Mouse (Mus musculus) retina, postnatal 7 days (tissue): ENCODE data around the gene Nxpe2.
"Not testable (repeated sequence)": the region's sequence is repeated elsewhere in the genome, so short reads cannot be mapped to it uniquely, and the experiment has no call there.

Experiments used
- DNase-seq: peaks from one replicate; pipeline ENCODE4 v3.0.0-alpha.2; 2012; ENCODE audit warnings: low read depth, low spot score

The Nxpe2 gene

DNA sequence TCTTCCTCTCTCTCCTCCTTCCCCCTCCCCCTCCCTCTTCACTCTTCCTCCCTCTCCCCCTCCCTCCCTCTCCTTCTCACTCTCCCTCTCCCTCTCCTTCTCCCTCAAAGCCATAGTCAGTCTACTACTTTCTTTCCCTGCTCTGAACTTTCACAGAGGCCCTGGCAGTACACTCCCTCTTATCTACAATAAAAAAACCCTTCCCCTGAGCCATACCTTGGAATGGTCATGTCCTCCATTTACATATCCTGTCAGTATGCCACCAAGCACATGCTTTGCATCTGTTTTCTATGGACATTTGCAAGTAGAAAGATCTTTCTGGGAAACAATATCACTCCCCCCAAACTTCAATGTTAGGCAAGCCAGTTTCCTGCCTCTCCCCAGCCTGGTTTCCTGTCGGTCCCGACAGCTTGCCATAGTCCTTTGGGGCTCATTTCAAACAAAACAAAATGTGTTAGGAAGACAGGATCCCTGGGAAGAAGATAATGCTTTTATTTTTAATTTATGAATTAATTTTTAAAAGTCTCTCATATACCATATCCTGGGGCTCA, at the start of gene Nxpe2:
Nxpe2 (minus strand) TSS at position 307 of the 551 bp plus-strand sequence.
- no peak for DNase-seq

DNA sequence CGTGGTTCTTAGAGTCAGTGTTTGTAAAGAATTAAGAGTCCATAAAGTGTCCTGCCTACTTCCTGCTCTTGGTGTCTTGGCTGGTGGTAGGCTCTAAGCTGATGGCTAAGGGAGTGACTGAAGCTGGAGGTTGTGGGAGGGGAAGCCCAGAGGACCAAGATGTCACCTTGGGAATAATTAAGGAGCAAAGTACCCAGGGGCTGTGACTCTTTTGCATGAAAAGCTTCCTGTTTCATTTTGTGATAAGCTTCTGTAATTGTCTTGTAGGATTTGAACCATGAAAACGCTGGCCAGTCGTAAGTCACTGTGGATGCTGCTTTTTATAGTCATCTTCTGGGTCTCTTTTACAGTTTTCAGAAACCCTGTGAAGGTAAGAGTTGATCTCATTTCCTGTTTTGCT, 36.7 kb upstream of the Nxpe2 start:
- DNase-seq = no peak

DNA sequence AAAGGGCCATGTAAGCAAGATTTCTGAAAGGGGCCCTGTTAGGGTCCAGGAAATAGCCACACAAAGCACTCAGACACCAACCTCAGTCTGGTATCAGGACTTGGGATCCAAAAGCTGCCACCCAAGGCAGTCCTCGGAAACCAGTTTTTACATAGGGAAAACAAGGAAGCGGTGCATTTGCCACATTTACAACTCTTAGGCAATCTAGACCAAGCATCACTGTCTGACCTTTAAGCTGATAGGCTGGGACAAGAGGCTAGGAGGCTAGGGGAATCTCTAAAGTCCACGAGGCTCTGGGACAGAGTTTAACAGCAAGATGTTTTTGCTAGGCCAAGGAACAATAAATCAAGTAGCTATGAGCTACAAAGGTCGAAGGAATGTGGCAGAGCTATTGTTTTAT, 35.2 kb upstream of the Nxpe2 start:
- DNase-seq = no peak

DNA sequence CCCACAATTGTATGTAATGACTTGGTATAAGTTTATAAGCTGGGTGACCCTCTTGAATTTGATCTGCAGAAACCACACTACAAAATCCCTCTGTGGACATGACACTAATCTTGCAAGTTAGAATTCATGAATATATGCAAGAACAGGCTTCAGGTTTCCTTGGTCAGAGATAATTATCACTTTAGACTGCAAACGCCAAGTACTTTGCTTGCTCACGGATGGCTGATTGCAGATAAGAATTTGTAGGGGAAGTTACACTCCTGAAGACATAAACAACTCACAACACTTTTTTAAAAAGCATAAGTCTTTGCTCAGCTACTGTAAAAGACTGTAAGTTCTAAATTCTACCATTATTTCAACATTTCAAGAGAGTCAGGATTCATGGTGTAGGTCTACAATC, 21.1 kb upstream of the Nxpe2 start:
- no peak for DNase-seq

DNA sequence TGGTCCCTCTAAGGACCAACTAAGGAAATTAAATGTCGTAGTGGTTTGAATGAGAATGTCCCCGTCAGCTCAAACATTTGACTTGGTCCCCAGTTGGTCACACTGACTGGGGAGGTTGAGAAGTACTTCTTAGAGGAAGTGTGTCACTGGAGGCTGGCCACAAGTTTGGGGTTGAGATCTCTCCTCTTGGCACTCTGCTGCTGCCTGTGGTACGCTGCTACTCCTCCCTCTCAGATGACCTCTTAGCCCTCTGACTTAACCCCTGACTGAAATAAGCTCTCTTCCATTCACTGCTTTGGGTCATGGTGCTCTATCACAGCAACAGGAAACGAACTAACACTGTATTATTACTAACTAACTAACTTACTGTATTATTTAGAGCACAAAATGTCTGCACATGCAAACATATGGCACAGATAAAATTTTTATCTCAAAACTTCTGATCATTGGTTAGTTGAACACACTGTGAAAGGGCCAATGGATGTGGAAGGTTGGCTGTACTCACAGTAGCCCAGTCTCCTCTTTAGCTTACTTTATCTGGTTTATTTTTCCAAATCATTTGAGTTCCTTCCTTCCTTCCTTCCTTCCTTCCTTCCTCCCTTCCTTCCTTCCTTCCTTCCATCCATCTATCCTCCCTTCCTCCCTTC, 20.1 kb upstream of the Nxpe2 start:
- no peak for DNase-seq

DNA sequence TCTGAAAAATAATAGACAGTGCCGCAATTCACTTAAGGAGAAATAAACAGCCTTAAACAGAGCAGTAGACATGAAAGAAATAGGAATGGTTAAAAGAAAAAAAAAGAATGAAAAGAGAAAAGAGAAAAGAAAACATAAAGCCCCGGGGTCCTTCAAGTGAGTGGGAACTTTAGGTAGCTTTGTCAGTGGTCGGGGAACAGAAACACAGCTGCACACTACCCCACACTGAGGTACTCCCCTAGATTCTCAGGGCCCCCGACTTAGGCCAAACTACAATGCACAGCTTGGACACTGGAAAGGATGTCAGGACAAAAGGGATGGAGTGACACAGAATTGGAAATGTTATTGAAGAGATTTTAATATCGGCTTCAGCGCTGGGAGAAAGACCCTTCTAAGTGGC, 9.5 kb upstream of the Nxpe2 start:
- no peak for DNase-seq

DNA sequence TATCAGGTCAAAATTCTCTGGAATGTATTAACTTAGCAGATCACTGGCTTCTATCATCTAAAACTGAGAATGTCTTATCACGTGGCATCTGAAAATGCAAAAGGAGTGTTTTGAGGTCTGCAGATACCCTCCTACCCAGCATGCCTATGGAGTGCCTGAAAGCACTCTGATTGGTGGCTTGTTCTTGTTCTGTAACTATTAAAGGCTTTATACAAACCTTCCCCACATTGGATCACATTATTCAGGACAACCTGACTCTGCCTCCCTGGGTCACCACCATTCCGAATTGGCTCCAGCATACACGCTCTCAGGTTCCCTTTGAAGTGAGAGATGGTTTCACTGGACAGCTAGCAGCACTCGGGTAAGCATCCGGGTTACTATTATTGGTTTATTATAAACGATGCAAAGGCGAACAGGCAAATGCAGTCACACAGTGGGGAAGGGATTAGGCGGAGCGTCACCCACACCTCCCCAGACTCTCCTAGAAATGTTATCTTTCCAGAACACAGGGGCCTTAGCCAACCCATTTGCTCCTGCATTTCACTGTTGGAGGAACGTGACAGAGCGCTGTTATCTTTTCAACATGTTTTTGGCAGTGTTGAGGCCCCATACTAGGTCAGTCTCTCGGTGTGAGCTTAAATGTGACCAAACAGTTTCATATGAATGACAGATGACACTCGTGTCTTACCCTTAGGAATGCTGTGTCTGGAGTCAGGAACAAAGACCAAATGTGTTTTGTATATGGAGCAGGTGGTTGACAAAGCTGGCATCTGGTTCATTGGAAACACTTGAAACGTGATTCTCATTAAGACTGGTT, 8.8 kb upstream of the Nxpe2 start:
- no peak for DNase-seq

DNA sequence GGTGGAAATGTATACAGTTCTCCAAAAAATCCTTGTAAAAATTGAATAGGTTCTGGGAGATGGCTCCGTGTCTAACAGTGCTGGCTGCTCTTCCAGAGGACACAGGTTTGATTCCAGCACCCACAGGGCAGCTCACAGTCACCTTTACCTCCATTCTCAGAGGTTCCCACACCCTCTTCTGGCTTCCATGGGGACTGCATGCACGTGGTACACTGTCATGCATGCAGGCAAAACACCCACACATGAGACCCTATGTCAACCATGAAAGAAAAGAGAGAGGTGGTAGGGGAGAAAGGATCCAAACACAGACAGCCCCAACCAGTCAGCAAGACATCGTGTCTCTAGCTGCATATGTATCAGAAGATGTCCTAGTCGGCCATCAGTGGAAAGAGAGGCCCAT, 7.6 kb upstream of the Nxpe2 start:
- DNase-seq = no peak

DNA sequence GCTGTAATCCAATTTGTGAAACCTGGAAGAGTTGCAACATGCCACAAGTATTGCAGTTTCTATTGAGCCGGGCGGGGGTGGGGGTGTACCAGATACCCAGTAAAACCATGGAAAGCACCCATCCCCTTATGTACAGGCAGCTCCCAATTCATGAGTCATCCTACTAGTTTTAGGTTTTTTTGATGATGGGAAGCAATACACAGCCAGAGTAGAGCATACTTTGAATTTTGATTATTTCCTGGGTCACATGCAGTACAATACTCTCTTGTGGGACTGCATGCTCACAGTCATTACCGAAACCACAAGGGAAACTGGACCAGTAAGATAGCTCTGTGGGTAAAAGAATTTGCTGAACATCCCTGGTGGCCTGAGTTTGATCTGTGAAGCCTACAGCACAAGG, 3.8 kb upstream of the Nxpe2 start:
- DNase-seq = no peak

DNA sequence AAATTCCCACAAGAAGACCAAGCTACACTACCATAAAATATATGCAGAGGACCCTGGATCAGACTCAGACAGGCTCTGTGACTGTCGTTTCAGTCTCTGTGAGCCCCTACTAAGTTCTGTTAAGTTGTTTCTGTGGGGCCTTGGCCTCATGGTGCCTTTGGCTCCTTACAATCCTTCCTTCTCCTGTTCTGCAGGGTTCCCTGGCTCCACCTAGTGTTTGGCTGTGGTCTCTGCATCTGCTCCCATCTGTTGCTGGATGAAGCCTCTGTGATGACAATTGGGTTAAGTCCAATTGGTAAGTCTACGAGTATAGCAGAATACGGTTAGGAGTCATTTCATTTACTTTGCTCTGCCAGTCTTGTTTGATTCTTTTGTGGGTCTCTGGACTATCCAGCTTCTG, 1.5 kb upstream of the Nxpe2 start:
- DNase-seq = peak; percentile 62

DNA sequence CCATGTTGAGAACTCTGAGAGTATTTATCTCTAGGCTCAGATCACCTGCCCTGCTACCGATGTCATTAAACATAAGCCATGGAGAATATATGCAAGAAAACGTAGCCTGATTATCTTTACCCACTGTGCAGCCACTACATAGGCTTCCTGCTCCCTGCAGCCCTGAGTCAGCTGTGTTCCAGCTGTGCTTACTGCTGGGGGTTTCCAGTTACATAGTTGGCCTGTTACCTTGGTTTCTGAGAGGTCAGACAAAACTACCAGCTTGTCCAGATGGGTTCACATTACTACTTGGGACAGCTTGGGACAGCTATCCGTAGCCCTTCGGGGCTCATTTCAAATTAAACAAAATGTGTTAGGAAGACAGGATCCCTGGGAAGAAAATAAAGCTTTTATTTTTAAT, 868 bp upstream of the Nxpe2 start:
- no peak for DNase-seq

DNA sequence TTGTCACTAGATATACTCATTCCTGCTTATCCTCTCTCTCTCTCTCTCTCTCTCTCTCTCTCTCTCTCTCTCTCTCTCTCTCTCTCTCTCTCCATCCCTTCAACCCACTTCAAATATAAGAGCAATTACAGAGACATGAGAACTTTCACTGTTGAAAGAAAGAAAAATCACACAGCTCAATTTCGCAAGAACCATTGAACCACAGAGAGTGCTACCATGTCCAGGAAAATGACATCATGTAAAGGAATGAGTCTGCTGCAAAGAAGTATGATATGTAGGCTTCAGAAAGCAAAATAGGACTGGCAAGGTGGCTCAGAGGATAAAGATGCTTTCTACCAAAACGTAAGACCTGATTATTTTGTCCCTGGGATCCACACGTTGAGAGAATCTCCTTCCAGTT, 7.4 kb downstream of the Nxpe2 start:
- DNase-seq = no peak

DNA sequence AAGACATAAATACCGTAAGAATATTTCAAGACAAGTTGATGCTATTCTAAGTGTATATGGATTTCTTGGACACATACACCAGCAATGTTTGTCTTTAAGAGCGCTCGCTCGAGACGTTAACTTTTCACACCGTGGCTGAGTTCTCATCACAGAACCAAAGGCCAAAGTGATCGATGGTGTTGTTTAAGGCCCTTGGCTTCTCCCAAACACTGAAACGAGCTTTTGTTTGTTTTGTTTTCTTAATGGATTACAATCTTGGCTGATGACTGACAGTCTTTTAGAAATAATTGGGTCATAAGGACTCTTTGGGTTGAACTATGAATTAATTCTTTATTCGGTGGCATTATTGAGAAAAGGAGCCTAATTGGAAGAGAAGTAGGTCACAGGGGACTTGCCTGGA, 7.8 kb downstream of the Nxpe2 start:
- no peak for DNase-seq

DNA sequence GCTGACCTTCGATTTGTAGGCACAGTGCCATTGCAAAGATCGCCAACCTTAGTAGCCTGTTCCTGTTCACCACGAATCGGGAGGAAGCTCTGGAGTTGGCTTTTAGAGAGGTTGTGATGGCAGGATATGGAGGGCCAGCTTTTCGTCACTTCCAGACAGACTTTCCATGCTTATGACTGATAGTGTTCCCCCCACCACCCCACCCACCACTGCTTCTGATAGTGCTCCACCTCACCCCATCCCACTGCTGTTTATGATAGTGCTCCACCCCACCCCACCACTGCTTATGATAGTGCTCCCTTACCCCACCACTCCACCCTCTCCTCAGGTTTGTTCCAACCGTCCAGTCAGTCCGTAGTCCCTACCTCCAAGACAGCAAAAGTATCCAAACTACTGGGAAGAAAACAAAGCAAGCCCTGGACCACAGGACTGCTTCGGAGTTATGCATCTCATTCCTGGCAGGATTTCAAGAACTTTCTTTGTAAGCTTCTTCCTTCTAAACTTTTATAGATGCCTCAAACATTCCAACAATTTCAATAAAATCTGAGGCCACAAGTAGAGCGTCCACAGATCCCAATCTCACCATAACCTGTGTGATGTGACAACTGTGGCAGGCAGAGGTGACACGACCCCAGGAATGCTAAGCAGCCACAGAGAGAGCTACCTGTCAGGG, 12.4 kb downstream of the Nxpe2 start:
- no peak for DNase-seq

DNA sequence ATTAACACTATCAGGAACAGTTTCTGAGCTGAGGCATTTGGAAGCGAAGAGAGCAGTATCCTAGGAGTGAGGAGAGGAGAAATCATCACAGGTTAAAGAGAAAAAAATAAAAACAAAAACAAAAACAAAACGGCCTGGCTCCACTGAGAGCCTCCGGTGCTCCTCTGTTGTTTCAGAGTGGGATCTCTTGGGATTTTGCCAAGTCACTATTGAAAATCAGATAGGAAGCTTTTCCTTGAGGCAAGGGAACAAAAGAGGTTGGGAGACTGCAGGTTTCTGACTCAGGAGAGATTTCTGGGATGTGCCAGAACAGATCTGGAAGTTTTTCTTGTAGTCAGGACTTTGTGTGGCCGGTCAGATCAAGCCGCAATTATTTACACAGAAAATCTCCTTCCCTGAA, 13.7 kb downstream of the Nxpe2 start:
- DNase-seq = no peak

DNA sequence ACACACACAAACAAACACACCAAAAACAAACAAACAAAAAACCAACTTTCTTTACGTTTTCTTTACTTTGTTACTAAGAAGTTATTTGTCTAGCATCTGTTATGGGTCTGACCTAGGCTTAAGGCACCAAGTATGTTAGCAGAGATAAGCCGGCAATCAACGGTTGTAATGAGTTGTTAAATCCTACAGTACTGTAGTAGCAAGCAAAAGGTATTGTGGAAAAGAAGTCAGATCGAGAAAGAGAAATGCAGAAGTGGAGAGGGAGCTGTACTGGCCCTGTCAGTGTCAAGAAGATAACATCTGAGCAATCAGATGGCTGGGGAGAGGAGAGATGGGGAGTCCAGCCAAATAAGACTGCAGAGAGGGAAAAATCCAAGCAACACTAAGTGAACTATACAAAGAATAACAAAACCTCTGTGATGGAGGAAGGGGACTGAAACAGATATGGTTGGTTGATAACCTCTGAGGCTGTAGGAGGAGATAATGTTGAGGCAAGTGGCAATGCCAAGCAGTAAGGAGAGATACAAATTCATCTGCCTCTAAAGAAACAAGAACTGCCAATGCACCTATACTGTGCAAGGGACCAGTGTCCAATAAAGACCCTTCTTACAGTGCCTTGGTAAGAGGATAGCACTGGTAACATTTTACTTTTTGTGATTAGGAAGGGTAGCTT, 14.3 kb downstream of the Nxpe2 start:
- DNase-seq = no peak

DNA sequence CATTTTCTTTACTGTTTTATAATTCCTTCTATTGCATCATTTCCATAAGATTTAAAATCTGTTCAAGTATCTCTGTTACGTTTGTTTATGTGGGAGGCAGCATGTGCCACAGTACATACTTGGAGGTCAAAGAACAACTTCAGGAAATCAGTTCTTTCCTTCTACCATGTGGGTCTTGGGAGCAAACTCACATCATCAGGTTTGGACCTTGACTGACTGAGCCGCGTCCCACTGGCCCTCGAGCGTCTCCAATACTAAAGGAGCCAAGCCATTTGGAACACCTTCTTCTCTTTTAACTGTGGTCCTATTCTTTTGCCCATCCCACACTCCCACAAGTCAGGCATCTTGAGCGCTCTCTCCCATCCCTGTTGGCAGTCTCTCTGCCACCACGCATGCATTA, 23.7 kb downstream of the Nxpe2 start:
- DNase-seq = no peak

DNA sequence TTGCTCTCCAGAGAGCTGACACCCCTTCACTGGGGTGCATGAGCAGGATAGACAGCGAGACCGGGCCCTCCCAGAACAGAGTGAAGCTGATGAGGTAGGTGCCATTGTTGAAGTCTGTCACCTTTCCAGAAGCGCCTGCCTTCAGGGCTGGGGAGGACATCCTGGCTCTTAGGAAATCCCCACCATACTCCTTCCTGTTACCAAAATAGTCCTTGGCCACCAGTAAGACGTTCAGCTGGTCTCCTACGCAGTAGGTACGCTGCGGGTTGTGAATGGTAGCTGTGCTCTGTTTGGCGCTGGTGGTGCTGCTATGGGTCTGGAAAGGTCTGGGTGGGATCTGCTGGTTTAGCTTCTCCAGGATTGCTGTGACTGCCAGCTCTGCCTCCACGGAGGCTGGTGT, 26.9 kb downstream of the Nxpe2 start:
- DNase-seq = no peak

DNA sequence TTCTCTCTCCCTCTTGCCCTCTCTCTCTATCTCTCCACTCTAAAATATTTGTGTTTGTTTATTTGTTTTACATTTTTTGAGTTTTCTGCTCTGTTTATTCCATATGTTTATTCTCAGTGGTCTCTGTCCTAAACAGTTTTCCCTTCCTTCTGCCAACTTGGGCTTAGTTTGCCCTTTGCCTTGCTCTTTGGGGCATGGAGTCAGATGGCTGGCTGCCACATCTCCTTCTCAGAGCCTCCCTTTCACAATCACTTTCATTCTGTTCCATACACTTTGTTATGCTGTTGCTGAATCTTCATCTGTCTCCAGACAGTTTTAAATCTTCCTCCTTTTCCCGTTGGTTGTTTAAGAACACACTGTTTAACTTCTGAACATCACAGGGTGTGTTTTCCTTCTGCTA, 37.4 kb downstream of the Nxpe2 start:
- DNase-seq = no peak

DNA sequence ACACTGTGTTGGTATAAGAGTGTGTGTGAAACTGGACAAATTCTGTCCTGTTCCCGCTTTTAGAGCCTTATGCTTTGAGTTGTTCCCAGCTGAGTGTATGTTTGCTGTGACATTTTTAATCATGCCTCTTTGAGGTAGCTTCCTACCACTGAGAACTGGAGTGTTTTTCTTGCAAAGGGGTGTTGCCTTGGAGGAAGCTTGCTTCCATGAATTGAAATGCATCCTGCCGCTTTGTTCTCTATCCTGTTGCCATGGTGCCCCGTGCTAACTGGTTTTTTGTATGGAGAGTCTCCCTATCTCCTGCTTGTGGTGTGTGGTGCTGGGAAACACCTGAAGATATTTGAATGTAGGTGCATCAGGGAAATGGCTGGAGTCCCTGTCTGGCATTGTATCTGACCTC, 39.1 kb downstream of the Nxpe2 start:
- no peak for DNase-seq

DNA sequence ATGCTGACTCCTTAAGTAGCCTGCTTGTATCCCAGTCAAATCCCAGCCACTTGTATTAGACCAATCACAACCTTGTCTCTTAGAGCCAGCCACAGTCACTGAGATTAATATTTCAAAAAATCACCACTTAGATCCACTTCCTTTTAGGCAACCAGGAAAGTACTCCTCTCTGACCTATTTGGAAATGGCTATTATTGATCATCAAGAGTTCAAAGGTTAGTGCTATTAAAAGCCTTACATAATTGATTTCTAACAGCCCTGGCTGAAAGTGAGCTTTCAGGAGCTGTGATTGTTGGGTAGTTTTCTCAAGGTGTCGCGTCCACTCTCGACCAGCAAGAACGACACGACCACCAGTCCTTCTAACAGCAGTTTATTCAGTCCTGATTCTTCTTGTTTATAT, 42.0 kb downstream of the Nxpe2 start:
- no peak for DNase-seq

DNA sequence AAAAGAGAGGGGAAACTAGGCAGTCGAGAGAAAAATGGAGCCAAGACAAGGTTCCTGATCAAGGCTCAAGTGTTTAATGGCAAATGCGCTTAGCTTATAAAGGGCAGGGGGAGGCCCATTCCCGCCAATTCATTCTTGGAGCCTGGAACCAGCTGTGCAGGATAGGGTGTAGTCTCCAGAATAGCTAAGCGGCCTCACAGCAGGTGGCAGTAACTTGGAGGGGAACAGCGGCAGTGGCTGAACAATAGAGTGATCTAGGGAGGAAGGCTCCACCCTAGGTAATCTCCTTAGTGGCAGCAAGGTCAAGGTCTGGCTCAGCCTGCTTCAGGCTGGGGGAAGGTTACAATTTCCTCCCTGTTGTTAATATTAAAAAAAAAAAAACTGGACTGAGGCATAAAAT, 49.7 kb downstream of the Nxpe2 start:
- DNase-seq = not testable (repeated sequence)
